Mouse (Mus musculus) forebrain, embryonic 15.5 days (tissue): ENCODE results near the gene Gm42791. TPM values are rescaled to one million over a fixed set of nuclear protein-coding genes. Genes with fewer than 3 reads are reported as not detected.

Source experiments
- ATAC-seq: fragments of 200-750 bp; cut with Nextera tagmentation; replicated peaks from 2 replicates; pipeline ENCODE4 v1.8.0; 2017; ENCODE audit warnings: mild to moderate bottlenecking, moderate TSS enrichment, moderate library complexity
- H3K27ac ChIP-seq: fragments of 300-500 bp; sonication (generic); replicated peaks from 2 replicates; pipeline ENCODE4 v1.5.1; 2015; ENCODE audit warnings: mild to moderate bottlenecking, inconsistent platforms
- H3K27me3 ChIP-seq: fragments of 300-500 bp; sonication (generic); 2 replicates; pipeline ENCODE4 v1.6.1; 2015; ENCODE audit warnings: inconsistent platforms
- H3K36me3 ChIP-seq: fragments of 300-500 bp; sonication (generic); 2 replicates; pipeline ENCODE4 v1.6.1; 2015; ENCODE audit warnings: mild to moderate bottlenecking, inconsistent platforms
- H3K4me1 ChIP-seq: fragments of 300-500 bp; sonication (generic); 2 replicates; pipeline ENCODE4 v1.6.1; 2015; ENCODE audit warnings: inconsistent platforms
- H3K4me2 ChIP-seq: fragments of 300-500 bp; sonication (generic); replicated peaks from 2 replicates; pipeline ENCODE4 v1.6.1; 2015; ENCODE audit warnings: mild to moderate bottlenecking, inconsistent platforms
- H3K4me3 ChIP-seq: fragments of 300-500 bp; sonication (generic); 2 replicates; pipeline ENCODE4 v1.5.1; 2015; ENCODE audit warnings: mild to moderate bottlenecking, inconsistent platforms
- H3K9ac ChIP-seq: fragments of 300-500 bp; sonication (generic); replicated peaks from 2 replicates; pipeline ENCODE4 v1.6.1; 2015; ENCODE audit warnings: mild to moderate bottlenecking, inconsistent platforms
- H3K9me3 ChIP-seq: fragments of 300-500 bp; sonication (generic); 2 replicates; pipeline ENCODE4 v1.6.1; 2016; ENCODE audit warnings: inconsistent platforms
- WGBS: fragments of 180-500 bp; shearing (Covaris S2); methylation state at CpG from one replicate; pipeline ENCODE4 v1.1.7; 2015; ENCODE audit warnings: mixed read lengths; 5-methylcytosine and 5-hydroxymethylcytosine counted together
- polyA plus RNA-seq: library from polyadenylated mRNA; unstranded; fragments of >200 nt; fragmentation: Nextera tagmentation; extraction: Ambion mirVana; gene quantifications from 2 replicates; pipeline ENCODE4 v1.2.1, GENCODE M21; 2015

The Gm42791 gene
- polyA plus RNA-seq, 1 experiment from 2014 or later = 7.4 TPM

DNA sequence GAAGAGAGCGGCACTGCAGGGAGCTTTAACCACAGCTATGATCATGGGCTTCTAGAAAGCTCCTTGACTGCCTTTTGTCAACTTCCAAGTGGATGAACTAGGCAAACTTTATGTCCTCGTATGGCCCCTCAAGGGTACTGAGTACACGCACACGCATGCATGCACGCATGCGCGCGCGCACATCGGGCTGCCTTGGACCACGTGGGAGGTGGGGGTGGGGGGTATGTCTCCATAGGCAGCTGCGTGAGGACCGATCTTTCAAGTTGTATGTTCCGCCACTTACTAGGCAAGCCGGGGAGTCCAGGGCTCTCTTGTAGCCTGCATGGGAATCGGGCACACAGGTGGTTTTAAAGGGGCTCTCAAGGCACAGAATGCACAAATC lies 25.7 kb upstream of the Gm42791 start:
- Histone ChIP-seq H3K9ac (no peak overlapping the region), H3K4me3 (no peak overlapping the region), H3K4me1 (peaks cover 8% of the 10 kb centered on the region), H3K4me2 (no peak overlapping the region), H3K27me3 (no peaks in the 10 kb centered on the region), H3K27ac (no peak overlapping the region), H3K36me3 (no peaks in the 10 kb centered on the region), H3K9me3 (no peaks in the 10 kb centered on the region)
- WGBS = 68% methylated on average over 16 of the region's 16 CpGs
- no peak for ATAC-seq

DNA sequence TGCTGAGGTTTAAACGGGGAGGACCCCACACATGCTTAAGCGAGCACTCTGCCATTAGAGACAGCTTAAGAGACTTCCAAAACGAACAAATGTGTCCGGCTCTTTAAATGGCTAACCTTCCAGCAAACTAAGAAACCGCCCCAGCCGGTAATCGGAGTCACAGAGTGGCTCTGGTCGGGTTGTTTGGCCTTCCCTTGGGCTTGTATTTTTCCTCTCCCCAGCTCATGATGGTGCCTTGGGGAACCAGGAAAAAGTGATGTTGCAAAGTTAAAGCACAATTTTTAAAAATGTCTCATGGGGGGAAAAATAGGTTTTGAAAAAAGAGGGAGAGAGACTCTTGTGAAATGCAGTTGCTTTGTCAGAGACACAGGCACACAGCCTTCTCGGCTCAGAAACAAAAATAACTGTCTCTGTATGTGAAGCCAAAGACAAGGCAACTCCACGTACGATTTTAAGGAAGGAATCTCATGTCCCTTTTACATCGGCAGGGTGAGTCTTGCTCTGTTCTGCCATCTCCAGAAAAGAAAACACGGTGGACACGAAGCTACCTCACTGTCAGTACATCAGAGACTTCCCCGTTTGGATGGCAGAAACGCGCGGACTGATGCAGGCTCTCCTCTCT lies 25.2 kb upstream of the Gm42791 start:
- Histone ChIP-seq H3K9ac (no peak overlapping the region), H3K36me3 (no peaks in the 10 kb centered on the region), H3K4me1 (peaks cover 11% of the 10 kb centered on the region), H3K27ac (no peak overlapping the region), H3K27me3 (no peaks in the 10 kb centered on the region), H3K4me3 (no peak overlapping the region), H3K4me2 (no peak overlapping the region), H3K9me3 (no peaks in the 10 kb centered on the region)
- 57% methylated on average over 18 of the region's 18 CpGs for WGBS
- ATAC-seq = no peak

DNA sequence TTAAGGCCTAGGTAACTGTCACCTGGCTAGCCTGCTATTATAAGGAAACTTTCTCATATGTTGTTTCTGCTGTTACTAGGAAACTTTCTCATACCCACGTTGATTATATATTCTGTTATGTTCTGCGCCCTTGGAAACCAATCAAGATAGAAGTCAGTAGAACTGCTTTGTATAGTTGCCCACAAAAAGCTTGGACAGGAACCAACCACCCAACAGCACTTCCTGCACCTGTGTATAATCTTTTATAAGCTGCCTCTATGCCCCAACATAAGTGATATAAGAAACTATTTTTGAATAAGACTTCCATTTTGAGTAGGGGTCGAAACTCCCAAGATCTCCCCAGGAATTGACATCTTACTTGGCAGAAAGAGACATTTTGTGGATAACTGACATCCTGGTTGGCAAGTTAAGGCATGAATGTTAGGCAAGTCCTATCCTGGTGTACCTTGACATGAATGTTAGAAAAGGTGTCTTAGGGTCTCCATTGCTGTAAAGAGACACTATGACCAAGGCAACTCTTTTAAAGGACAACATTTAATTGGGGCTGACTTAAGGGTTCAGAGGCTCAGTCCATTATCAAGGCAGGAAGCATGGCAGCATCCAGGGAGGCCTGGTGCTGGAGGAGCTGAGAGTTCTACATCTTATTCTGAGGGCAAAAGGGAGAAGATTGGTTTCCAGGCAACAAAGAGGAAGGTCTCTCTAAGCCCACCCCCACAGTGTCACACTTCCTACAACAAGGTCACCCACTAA lies 22.9 kb upstream of the Gm42791 start:
- H3K27ac ChIP-seq = no peak overlapping the region
- 84% methylated on average over 3 of the region's 3 CpGs for WGBS

DNA sequence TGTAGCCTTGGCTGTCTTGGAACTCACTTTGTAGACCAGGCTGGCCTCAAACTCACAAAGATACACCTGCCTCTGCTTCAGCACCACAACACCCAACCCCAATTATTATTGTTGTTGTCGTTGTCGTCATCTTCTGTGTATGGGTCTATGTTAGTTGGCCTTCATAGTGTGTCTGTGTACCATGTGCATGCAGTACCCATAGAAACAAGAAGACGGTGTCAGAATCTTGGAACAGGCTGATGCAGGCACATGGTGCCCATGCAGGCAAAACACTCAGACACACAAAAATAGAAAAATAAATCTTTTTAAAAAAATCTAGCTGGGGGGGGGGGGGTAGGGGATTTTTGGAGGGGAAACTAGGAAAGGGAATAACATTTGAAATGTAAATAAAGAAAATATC lies 22.2 kb upstream of the Gm42791 start:
- no peak for ATAC-seq
- no peak overlapping the region for H3K9ac ChIP-seq
- H3K27me3 ChIP-seq = no peaks in the 10 kb centered on the region
- H3K36me3 ChIP-seq = no peaks in the 10 kb centered on the region
- H3K4me2 ChIP-seq = no peak overlapping the region
- no peak overlapping the region for H3K4me3 ChIP-seq
- 87% methylated on average over 3 of the region's 3 CpGs for WGBS
- H3K9me3 ChIP-seq = no peaks in the 10 kb centered on the region
- H3K4me1 ChIP-seq = peaks cover 21% of the 10 kb centered on the region
- H3K27ac ChIP-seq = no peak overlapping the region

More for the DNA sequence above, 22.9 kb upstream of the Gm42791 start:
- no peaks in the 10 kb centered on the region for H3K9me3 ChIP-seq
- ATAC-seq = no peak
- no peaks in the 10 kb centered on the region for H3K36me3 ChIP-seq
- H3K4me3 ChIP-seq = no peak overlapping the region
- H3K4me2 ChIP-seq = no peak overlapping the region
- H3K4me1 ChIP-seq = peaks cover 21% of the 10 kb centered on the region
- H3K27me3 ChIP-seq = no peaks in the 10 kb centered on the region
- no peak overlapping the region for H3K9ac ChIP-seq

DNA sequence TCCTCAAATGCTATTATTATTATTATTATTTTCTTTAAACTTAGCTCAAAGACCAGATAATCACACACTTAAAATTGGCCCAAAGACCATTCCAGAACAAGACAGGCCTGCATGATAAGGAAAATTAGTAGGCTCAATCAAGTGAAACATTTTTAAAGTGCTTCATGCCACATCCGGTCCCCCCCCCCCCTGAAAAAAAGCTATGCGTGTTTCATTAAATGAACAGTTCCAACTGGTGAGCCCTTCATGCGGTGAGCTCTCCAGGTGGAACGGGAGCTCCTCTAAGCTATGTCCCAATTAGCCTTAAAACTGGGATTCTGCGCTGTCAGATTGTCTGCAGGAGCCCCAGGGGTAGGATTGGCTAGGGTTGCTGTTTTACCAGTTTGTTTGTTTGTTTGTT lies 21.3 kb upstream of the Gm42791 start:
- WGBS = 76% methylated on average over 5 of the region's 5 CpGs

DNA sequence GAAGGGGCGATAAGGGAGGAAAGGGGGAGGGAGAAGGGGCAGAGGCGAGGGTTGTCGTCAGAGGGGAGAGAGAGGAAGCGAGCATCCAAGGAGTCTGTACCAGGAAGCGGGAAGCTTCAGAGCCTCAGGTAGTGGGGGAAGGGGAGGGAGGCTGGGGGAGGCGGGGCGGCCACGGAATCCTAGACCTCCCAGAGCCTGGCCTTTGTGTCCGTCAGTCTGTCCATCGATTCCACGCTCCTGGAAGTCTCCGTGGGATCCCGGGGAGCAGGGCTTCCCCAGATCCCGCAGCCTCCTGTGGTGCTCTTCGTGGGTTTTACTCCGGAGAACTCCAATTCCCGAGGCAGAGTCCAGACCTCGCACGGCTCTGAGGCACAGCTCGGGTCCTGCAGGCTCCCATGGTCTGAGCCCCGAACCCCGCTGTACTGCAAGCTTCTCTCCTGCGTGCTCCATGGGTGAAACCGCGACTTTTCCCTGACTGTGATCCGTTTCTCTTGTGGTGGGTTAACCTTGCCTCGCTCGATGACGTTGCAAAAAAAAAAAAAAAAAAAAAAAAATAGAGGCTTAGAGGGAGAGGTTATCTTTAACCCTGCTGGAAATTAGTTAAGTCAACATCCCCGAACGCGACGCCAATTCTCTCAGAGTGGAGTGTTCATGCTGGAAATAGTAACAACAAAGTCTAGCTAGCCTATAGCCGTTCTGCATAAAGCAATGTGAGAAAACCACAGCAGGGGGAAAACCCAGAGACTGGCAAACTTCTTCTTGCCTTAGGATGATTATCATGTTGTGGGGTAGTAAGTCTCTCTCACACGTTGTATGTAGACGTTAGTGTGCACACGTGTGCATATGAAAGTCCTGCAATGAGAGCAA lies 20.6 kb upstream of the Gm42791 start:
- Histone ChIP-seq H3K9ac (peak overlapping the region; percentile 59), H3K27ac (no peak overlapping the region), H3K36me3 (no peaks in the 10 kb centered on the region), H3K9me3 (no peaks in the 10 kb centered on the region), H3K27me3 (no peaks in the 10 kb centered on the region), H3K4me1 (peaks cover 21% of the 10 kb centered on the region), H3K4me2 (peak overlapping the region; percentile 97), H3K4me3 (peak overlapping the region; percentile 50)
- 1% methylated on average over 31 of the region's 37 CpGs for WGBS
- ATAC-seq = peak; percentile 58

More for the DNA sequence above, 21.3 kb upstream of the Gm42791 start:
- H3K9me3 ChIP-seq = no peaks in the 10 kb centered on the region
- H3K9ac ChIP-seq = no peak overlapping the region
- no peak overlapping the region for H3K27ac ChIP-seq
- H3K36me3 ChIP-seq = no peaks in the 10 kb centered on the region
- no peak overlapping the region for H3K4me3 ChIP-seq
- peaks cover 21% of the 10 kb centered on the region for H3K4me1 ChIP-seq
- no peak for ATAC-seq
- H3K4me2 ChIP-seq = no peak overlapping the region
- no peaks in the 10 kb centered on the region for H3K27me3 ChIP-seq

DNA sequence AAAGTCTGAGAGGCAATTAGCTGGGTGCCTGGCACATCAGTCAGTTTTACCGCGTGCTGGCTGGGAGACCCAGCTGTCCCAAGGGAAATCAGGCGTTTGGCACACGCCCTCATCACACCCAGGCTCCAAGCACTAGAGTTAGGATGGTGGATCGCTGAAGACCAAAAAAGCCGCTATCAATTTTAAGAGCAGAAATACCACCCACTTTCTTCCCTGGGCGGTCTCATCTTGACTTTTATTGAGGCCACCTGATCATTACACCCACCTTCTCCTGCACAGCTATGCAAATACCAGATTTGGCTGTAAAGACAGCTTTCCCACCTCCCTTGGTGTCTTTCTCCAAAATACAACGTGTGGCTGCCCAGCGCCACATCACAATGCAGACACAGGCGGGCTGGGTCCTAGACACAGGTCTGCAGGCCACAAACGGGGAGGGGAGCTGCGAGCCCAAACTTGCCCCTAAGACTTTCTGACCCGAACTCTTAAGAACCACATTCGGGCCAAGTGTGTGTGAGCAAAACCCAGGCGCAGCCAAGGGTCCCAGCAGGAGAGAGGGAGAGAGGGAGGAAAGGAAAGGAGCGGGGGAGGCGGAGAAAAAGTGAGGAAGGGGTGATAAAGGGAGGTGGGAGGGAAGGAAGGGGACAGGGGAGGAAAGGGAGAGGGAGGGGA lies 19.8 kb upstream of the Gm42791 start:
- no peaks in the 10 kb centered on the region for H3K9me3 ChIP-seq
- H3K4me1 ChIP-seq = peaks cover 21% of the 10 kb centered on the region
- H3K4me2 ChIP-seq = peak overlapping the region; percentile 97
- H3K27me3 ChIP-seq = no peaks in the 10 kb centered on the region
- peak; percentile 41; the same call in 1 of the 2 replicates for ATAC-seq
- H3K4me3 ChIP-seq = peak overlapping the region; percentile 50
- no peak overlapping the region for H3K27ac ChIP-seq
- 13% methylated on average over 17 of the region's 17 CpGs for WGBS
- peak overlapping the region; percentile 59; the same call in 1 of the 2 replicates for H3K9ac ChIP-seq
- H3K36me3 ChIP-seq = no peaks in the 10 kb centered on the region

DNA sequence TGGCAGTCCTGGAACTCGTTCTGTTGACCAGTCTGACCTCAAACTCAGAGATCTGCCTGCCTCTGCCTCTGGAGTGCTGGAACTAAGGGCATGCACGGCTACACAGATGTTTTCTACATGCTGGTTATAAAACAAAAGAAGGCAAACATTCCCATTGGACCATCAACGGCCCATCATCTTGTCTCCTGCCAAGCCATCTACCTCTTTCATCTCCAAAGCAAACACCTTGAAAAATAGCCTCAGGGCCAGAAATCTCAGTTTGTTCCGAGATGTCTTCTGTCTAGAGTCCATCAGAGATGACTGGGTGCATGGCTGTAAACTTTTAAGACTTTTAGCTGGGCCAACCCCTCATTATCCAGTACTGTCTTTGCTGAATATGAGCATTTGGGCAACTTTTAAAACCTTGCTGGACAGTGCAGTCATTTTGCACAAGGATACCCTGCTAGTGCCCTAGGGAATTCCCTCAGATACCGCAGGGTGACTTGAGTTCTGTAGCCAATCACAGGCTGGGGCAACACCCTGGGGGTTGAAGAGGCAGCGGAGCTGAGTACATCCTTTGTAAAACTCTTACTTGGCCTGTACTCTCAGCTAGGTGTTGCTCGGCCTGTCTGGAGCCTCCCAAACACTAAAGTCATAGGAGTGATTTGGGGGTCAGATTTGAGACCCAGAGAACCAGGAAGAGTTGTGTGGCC lies 19.0 kb upstream of the Gm42791 start:
- peaks cover 21% of the 10 kb centered on the region for H3K4me1 ChIP-seq
- no peaks in the 10 kb centered on the region for H3K27me3 ChIP-seq
- no peak overlapping the region; the same call in 1 of the 2 replicates for H3K4me2 ChIP-seq
- H3K4me3 ChIP-seq = no peak overlapping the region
- H3K9ac ChIP-seq = no peak overlapping the region
- no peak for ATAC-seq
- H3K36me3 ChIP-seq = no peaks in the 10 kb centered on the region
- 72% methylated on average over 7 of the region's 7 CpGs for WGBS
- no peaks in the 10 kb centered on the region for H3K9me3 ChIP-seq
- H3K27ac ChIP-seq = no peak overlapping the region

DNA sequence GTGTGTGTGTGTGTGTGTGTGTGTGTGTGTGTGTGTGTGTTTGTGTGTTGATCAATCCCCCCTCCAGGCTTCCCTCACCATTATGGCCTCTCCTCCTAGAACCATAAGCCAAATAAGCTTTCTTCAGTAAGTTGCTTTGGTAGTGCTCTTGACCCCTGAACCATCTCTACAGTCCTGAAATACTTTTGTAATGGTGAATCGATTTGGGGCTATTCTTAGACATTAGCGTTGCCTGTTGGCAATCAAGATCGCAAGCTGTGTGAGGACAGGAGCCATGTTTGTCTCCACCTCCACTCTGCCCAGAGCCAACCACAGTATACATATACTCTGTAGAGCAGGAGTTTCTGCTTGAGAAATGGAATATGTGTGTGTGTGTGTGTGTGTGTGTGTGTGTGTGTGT lies 14.2 kb upstream of the Gm42791 start:
- 89% methylated on average over 3 of the region's 3 CpGs for WGBS
- Histone ChIP-seq H3K27me3 (no peaks in the 10 kb centered on the region), H3K4me2 (no peak overlapping the region), H3K27ac (no peak overlapping the region), H3K9ac (no peak overlapping the region), H3K9me3 (no peaks in the 10 kb centered on the region), H3K36me3 (no peaks in the 10 kb centered on the region), H3K4me1 (peaks cover 19% of the 10 kb centered on the region), H3K4me3 (no peak overlapping the region)
- ATAC-seq = no peak

DNA sequence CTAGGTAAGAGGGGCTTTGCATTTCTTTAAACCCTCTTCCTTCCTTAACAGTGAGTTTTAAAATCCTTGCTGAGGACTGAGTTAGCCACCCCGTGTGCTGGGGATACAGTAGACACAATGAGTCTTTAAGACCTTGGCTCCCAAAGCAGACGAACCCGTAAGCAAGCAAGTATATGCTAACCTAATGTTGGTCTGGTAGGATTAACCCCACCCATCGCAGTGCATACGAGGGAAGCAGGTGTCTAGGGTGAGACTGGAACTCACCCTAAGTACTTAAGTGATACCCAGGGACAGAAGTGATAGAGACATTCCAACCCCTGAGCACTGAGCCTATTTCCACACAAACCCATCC lies 12.3 kb upstream of the Gm42791 start:
- 65% methylated on average over 5 of the region's 5 CpGs for WGBS
- peaks cover 19% of the 10 kb centered on the region for H3K4me1 ChIP-seq

More for the DNA sequence above, 12.3 kb upstream of the Gm42791 start:
- H3K27me3 ChIP-seq = no peaks in the 10 kb centered on the region
- no peak overlapping the region for H3K4me3 ChIP-seq
- H3K27ac ChIP-seq = no peak overlapping the region
- no peaks in the 10 kb centered on the region for H3K36me3 ChIP-seq
- peak overlapping the region; percentile 32; the same call in 1 of the 2 replicates for H3K9ac ChIP-seq
- 0 out of 2 replicates have a peak, but pooled peaks have one; percentile 18 for ATAC-seq
- H3K9me3 ChIP-seq = no peaks in the 10 kb centered on the region
- H3K4me2 ChIP-seq = peak overlapping the region; percentile 57; the same call in 1 of the 2 replicates
